ENCODE assay signal across 15 mouse cellular contexts in the genomic region with DNA sequence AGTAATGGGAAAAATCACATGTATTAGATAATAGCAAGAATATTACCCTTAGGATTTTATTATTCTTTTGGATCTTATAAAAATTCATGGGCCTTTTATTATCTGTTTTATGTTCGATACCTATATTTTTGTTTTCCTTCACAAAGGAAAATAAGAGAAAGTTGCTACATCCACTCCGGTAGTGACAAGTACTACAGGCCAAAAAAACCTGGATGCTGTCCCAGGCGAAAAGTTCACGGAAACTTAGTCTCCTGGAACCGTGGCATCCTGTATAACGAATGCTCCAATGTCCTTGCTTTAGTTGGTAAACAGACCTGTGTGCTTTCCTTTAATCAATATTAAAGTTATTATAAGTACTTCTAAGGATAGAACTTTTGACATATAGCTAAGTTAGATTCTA.
"Had no signal": no experiment of that assay in that cellular context is flagged by ENCODE, and none has a peak within 500 bp of the region (broad histone marks: within the 10 kb centered on the region; RNA-seq: fewer than 3 reads in every experiment).

No protein-coding gene starts in this region.

- H3K27ac ChIP-seq: lung, embryonic 15.5 days; macrophage; midbrain, embryonic 13.5 days; midbrain, embryonic 15.5 days; neural tube, embryonic 12.5 days; stomach, embryonic 15.5 days; stomach, postnatal 0 days had no signal

- ATAC-seq: midbrain, embryonic 13.5 days; midbrain, embryonic 15.5 days had no signal

- DNase-seq: lung, adult 2 months; lung, postnatal 10 days; right cerebral cortex, postnatal 14 days; thymus, adult 2 months; thymus, postnatal 25 days; thymus, postnatal 4 days had no signal

- H3K27me3 ChIP-seq: lung, embryonic 15.5 days; megakaryocyte, embryonic 14.5 days; midbrain, embryonic 13.5 days; midbrain, embryonic 15.5 days; neural tube, embryonic 12.5 days; stomach, embryonic 15.5 days had no signal

- H3K36me3 ChIP-seq: lung, embryonic 15.5 days; midbrain, embryonic 13.5 days; midbrain, embryonic 15.5 days; neural tube, embryonic 12.5 days; stomach, embryonic 15.5 days had no signal

- H3K4me2 ChIP-seq: lung, embryonic 15.5 days; midbrain, embryonic 11.5 days; midbrain, embryonic 13.5 days; midbrain, embryonic 15.5 days; neural tube, embryonic 12.5 days; stomach, embryonic 15.5 days had no signal

- H3K9ac ChIP-seq: lung, embryonic 15.5 days; midbrain, embryonic 13.5 days; midbrain, embryonic 15.5 days; neural tube, embryonic 12.5 days; stomach, embryonic 15.5 days had no signal

- H3K4me1 ChIP-seq: lung, embryonic 15.5 days; megakaryocyte, embryonic 14.5 days; midbrain, embryonic 13.5 days; midbrain, embryonic 15.5 days; neural tube, embryonic 12.5 days; stomach, embryonic 15.5 days had no signal

- H3K9me3 ChIP-seq: lung, embryonic 15.5 days; megakaryocyte, embryonic 14.5 days; midbrain, embryonic 13.5 days; midbrain, embryonic 15.5 days; neural tube, embryonic 12.5 days; stomach, embryonic 15.5 days had no signal

- H3K4me3 ChIP-seq: lung, embryonic 15.5 days; megakaryocyte, embryonic 14.5 days; midbrain, embryonic 13.5 days; midbrain, embryonic 15.5 days; neural tube, embryonic 12.5 days; stomach, embryonic 15.5 days had no signal
